In genomic region chr10:88761524-88762212, GRCm38 (mm10) we compare ENCODE assay signal across 14 mouse cellular contexts. TPM values are rescaled to one million over a fixed set of nuclear protein-coding genes. Genes with fewer than 3 reads are reported as not detected.
DNase-seq lines count a peak whose midpoint lies in the region.
"Had no signal": no experiment of that assay in that cellular context is flagged by ENCODE, and none has a peak within 500 bp of the region (broad histone marks: within the 10 kb centered on the region; RNA-seq: fewer than 3 reads in every experiment).

No protein-coding gene starts in this region.

- DNase-seq in heart, adult 11 months, result peak; percentile 64
- no peak for DNase-seq in heart, adult 18-20 months
- peak; percentile 56 for DNase-seq in kidney, postnatal 10 days
- no peak for DNase-seq in kidney, adult 9 months
- DNase-seq in right cerebral cortex, adult 18-20 months, result peak; percentile 7
- DNase-seq in right cerebral cortex, postnatal 25 days, result no peak
- DNase-seq in layer of hippocampus, postnatal 36 days, result peak; percentile 17 to 36
- no peak for DNase-seq in testis, postnatal 14 days (ENCODE audit: low spot score)
- DNase-seq: adrenal gland, postnatal 25 days; cerebellum, adult 9-10 months; gastrocnemius, postnatal 25 days; liver, embryonic 13.5 days; lung, adult 2 months; midbrain, embryonic 14.5 days had no signal

RNA-seq across cellular contexts. Expression of gene Arl1, which starts 31.0 kb away (rescaled TPM):
- 10 to 100 TPM; 91.1 to 95.7 TPM for total RNA-seq in heart, adult 18-20 months (2021)
- 100 to 1,000 TPM; 137 to 140 TPM for total RNA-seq in layer of hippocampus, postnatal 36 days (2021)

Comparison
In these comparisons a context has a peak if more than half of its experiments do, and no peak if none do; other contexts are left out.
1. DNase-seq: peak in heart, adult 11 months (single experiment), kidney, postnatal 10 days (single experiment), right cerebral cortex, adult 18-20 months (single experiment) and layer of hippocampus, postnatal 36 days (2 of 2); none in heart, adult 18-20 months (0 of 2), kidney, adult 9 months (single experiment), right cerebral cortex, postnatal 25 days (single experiment) and testis, postnatal 14 days (single experiment).